Mouse (Mus musculus): ENCODE data around the gene Lrrc10b. TPM values are rescaled to one million over a fixed set of nuclear protein-coding genes. Genes with fewer than 3 reads are reported as not detected.

Lrrc10b gene
- polyA plus RNA-seq, 1 experiment from 2014 or later, result 0.91 TPM

GRCm38 (mm10) chr19:10454718-10455436, 2.4 kb downstream of the Lrrc10b start:
- Histone ChIP-seq H3K4me1 (ENCODE audit: control insufficient read depth, insufficient read depth, low read length) (peaks cover 16% of the 10 kb centered on the region; the same call in 1 of the 2 replicates), H3K27me3 (ENCODE audit: control insufficient read depth, insufficient read depth, low read length) (peaks cover 51% of the 10 kb centered on the region), H3K4me2 (replicated peaks; ENCODE audit: low read depth, low read length) (no peak overlapping the region), H3K9ac (ENCODE audit: low read depth, low read length) (no peak overlapping the region), H3K27ac (ENCODE audit: low read depth, low read length) (no peak overlapping the region), H3K36me3 (ENCODE audit: control insufficient read depth, insufficient read depth, low read length) (no peaks in the 10 kb centered on the region), H3K9me3 (ENCODE audit: control insufficient read depth, low read length) (no peaks in the 10 kb centered on the region), H3K4me3 (ENCODE audit: low read length) (no peak overlapping the region)
- no peak for ATAC-seq (ENCODE audit: low FRiP score, low TSS enrichment)
- WGBS, result 48% methylated on average over 4 of the region's 4 CpGs

- H3K9ac ChIP-seq (ENCODE audit: low read depth, low read length), result no peak overlapping the region
- H3K27ac ChIP-seq (ENCODE audit: low read depth, low read length), result no peak overlapping the region
- no peak overlapping the region for H3K4me2 ChIP-seq (replicated peaks; ENCODE audit: low read depth, low read length)
- H3K4me3 ChIP-seq (ENCODE audit: low read length), result no peak overlapping the region
- H3K9me3 ChIP-seq (ENCODE audit: control insufficient read depth, low read length), result no peaks in the 10 kb centered on the region
- H3K27me3 ChIP-seq (ENCODE audit: control insufficient read depth, insufficient read depth, low read length), result peaks cover 7% of the 10 kb centered on the region
- H3K4me1 ChIP-seq (ENCODE audit: control insufficient read depth, insufficient read depth, low read length), result no peaks in the 10 kb centered on the region
- peak; percentile 85 for ATAC-seq (ENCODE audit: low FRiP score, low TSS enrichment)
- no peaks in the 10 kb centered on the region for H3K36me3 ChIP-seq (ENCODE audit: control insufficient read depth, insufficient read depth, low read length)
- whole genome bisulfite sequencing, result 11% methylated on average over 3 of the region's 3 CpGs
These were observed 7.6 kb downstream of the Lrrc10b start for GRCm38 (mm10) chr19:10449708-10450107.

- ATAC-seq (ENCODE audit: low FRiP score, low TSS enrichment), result peak; percentile 47
- no peak overlapping the region for H3K9ac ChIP-seq (ENCODE audit: low read depth, low read length)
- 61% methylated on average over 6 of the region's 6 CpGs for WGBS
These were observed 8.1 kb downstream of the Lrrc10b start for GRCm38 (mm10) chr19:10449190-10449589.

DNA sequence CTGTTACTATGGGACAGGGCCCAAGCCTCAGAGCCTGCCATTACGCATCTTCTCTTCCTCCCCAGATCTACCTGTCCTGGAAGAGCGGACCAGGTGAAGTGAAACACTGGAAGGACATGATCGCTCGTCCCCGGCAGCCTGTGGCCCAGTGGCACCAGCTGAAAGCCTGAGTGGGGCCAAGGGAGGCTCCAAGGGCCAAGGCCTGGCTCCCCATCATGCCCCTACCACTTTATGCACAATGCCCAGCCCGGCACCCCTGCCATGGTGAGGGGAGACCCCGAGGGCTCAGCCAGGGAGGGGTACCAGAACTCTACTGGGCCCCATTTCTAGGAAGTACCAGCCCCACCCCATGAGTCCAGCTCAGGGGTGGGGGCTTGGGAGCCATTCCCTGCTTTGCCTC, 9.0 kb downstream of the Lrrc10b start:
- ATAC-seq (ENCODE audit: low FRiP score, low TSS enrichment), result no peak
- Histone ChIP-seq H3K27me3 (ENCODE audit: control insufficient read depth, insufficient read depth, low read length) (peaks cover 5% of the 10 kb centered on the region; the same call in 1 of the 2 replicates), H3K9ac (ENCODE audit: low read depth, low read length) (no peak overlapping the region), H3K4me2 (replicated peaks; ENCODE audit: low read depth, low read length) (no peak overlapping the region), H3K4me3 (ENCODE audit: low read length) (no peak overlapping the region), H3K27ac (ENCODE audit: low read depth, low read length) (no peak overlapping the region), H3K36me3 (ENCODE audit: control insufficient read depth, insufficient read depth, low read length) (no peaks in the 10 kb centered on the region), H3K9me3 (ENCODE audit: control insufficient read depth, low read length) (no peaks in the 10 kb centered on the region), H3K4me1 (ENCODE audit: control insufficient read depth, insufficient read depth, low read length) (no peaks in the 10 kb centered on the region)
- 94% methylated on average over 7 of the region's 7 CpGs for WGBS

More at GRCm38 (mm10) chr19:10449190-10449589, 8.1 kb downstream of the Lrrc10b start:
- Histone ChIP-seq H3K36me3 (ENCODE audit: control insufficient read depth, insufficient read depth, low read length) (no peaks in the 10 kb centered on the region), H3K27ac (ENCODE audit: low read depth, low read length) (no peak overlapping the region), H3K4me1 (ENCODE audit: control insufficient read depth, insufficient read depth, low read length) (no peaks in the 10 kb centered on the region), H3K27me3 (ENCODE audit: control insufficient read depth, insufficient read depth, low read length) (peaks cover 7% of the 10 kb centered on the region), H3K4me3 (ENCODE audit: low read length) (no peak overlapping the region), H3K9me3 (ENCODE audit: control insufficient read depth, low read length) (no peaks in the 10 kb centered on the region), H3K4me2 (replicated peaks; ENCODE audit: low read depth, low read length) (no peak overlapping the region)

DNA sequence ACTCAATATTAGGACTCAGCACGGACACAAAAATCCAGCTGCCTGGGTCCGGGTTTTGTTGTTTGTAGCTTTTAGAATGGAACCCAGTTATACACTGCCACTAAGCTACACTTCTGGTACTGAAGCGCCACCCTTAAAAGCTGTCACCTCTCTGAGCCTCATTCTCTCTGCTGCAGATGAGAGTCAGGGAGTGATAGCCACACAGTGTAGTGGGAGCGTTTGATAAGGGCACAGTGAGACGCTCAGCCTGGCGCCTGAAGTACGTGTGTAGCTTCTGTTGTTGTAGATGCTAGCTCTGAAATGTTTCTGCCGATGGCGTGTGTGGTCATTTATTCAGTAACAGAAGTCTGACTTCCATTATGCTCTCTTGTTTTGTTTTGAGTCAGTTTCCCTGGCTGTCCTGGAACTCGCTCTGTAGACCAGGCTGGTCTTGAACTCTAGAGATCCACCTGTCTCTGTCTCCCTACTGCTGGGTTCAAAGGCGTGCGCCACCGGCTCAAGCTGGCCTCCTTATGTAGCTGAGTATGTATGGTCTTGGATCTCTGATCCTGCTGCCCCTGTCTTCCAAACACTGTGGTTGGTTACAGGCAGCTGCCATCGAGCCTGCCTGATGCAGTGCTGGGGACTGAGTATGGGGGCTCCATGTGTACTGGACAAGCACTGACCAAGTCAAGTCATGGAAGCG, 12.4 kb downstream of the Lrrc10b start:
- no peak overlapping the region for H3K4me3 ChIP-seq (ENCODE audit: low read length)
- H3K4me2 ChIP-seq (replicated peaks; ENCODE audit: low read depth, low read length), result no peak overlapping the region
- no peak for ATAC-seq (ENCODE audit: low FRiP score, low TSS enrichment)
- H3K36me3 ChIP-seq (ENCODE audit: control insufficient read depth, insufficient read depth, low read length), result 0 out of 2 replicates have a peak, but pooled peaks cover 2% of the 10 kb centered on the region
- H3K9ac ChIP-seq (ENCODE audit: low read depth, low read length), result no peak overlapping the region
- H3K9me3 ChIP-seq (ENCODE audit: control insufficient read depth, low read length), result no peaks in the 10 kb centered on the region
- H3K27ac ChIP-seq (ENCODE audit: low read depth, low read length), result no peak overlapping the region
- 91% methylated on average over 15 of the region's 15 CpGs for WGBS
- H3K4me1 ChIP-seq (ENCODE audit: control insufficient read depth, insufficient read depth, low read length), result no peaks in the 10 kb centered on the region
- no peaks in the 10 kb centered on the region for H3K27me3 ChIP-seq (ENCODE audit: control insufficient read depth, insufficient read depth, low read length)

DNA sequence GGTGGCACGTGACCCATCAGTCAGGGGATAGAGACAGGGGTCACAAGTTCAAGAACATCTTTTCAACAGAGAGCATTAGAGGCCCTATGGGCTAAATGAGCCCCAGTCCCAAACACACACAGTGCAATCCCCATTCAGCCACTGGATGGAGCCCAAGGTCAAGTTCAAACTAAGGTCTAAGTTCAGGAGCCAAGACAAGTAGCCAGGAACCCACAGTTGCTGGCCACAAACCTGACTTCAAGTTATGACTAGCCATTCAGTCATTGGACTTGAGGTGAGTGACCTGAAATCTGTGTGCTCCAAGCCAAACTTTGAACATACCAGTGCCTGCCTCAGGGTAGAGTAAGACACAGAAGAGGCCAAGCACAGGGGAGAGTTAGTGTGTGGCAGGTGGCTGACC, 19.8 kb downstream of the Lrrc10b start:
- Histone ChIP-seq H3K27ac (ENCODE audit: low read depth, low read length) (no peak overlapping the region), H3K4me1 (ENCODE audit: control insufficient read depth, insufficient read depth, low read length) (no peaks in the 10 kb centered on the region), H3K9me3 (ENCODE audit: control insufficient read depth, low read length) (no peaks in the 10 kb centered on the region), H3K4me3 (ENCODE audit: low read length) (no peak overlapping the region), H3K4me2 (replicated peaks; ENCODE audit: low read depth, low read length) (no peak overlapping the region), H3K36me3 (ENCODE audit: control insufficient read depth, insufficient read depth, low read length) (no peaks in the 10 kb centered on the region), H3K27me3 (ENCODE audit: control insufficient read depth, insufficient read depth, low read length) (peaks cover 3% of the 10 kb centered on the region; the same call in 1 of the 2 replicates), H3K9ac (ENCODE audit: low read depth, low read length) (no peak overlapping the region)
- no peak for ATAC-seq (ENCODE audit: low FRiP score, low TSS enrichment)
- WGBS, result 67% methylated on average over 1 of the region's 1 CpGs

GRCm38 (mm10) chr19:10436726-10437125, 20.5 kb downstream of the Lrrc10b start:
- ATAC-seq (ENCODE audit: low FRiP score, low TSS enrichment), result no peak
- H3K36me3 ChIP-seq (ENCODE audit: control insufficient read depth, insufficient read depth, low read length), result no peaks in the 10 kb centered on the region
- no peak overlapping the region for H3K4me2 ChIP-seq (replicated peaks; ENCODE audit: low read depth, low read length)
- WGBS, result 38% methylated on average over 1 of the region's 1 CpGs
- H3K9ac ChIP-seq (ENCODE audit: low read depth, low read length), result no peak overlapping the region
- no peaks in the 10 kb centered on the region for H3K4me1 ChIP-seq (ENCODE audit: control insufficient read depth, insufficient read depth, low read length)
- no peak overlapping the region for H3K4me3 ChIP-seq (ENCODE audit: low read length)
- peaks cover 3% of the 10 kb centered on the region; the same call in 1 of the 2 replicates for H3K27me3 ChIP-seq (ENCODE audit: control insufficient read depth, insufficient read depth, low read length)
- H3K27ac ChIP-seq (ENCODE audit: low read depth, low read length), result no peak overlapping the region
- no peaks in the 10 kb centered on the region for H3K9me3 ChIP-seq (ENCODE audit: control insufficient read depth, low read length)

DNA sequence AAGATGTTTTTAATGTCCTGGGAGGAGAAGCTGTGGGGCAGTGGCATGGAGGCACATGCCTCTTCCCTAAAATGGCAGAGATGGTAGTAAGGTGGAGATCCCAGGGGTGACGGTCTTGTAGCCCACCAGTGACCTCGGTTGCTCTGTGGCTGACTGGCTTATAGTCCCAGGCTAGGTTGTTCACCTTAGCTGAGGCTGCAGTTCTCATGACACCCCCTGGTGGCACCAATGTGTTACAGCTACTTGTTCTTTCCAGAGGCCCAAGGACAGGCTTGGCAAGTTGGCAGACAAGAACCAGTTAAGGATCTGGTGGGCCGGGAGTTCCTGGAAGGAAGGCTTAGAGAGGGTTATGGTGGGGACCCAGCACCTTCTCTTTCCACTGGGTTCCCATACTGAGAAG, 21.4 kb downstream of the Lrrc10b start:
- Histone ChIP-seq H3K27me3 (ENCODE audit: control insufficient read depth, insufficient read depth, low read length) (peaks cover 3% of the 10 kb centered on the region; the same call in 1 of the 2 replicates), H3K9me3 (ENCODE audit: control insufficient read depth, low read length) (no peaks in the 10 kb centered on the region), H3K27ac (ENCODE audit: low read depth, low read length) (no peak overlapping the region), H3K4me1 (ENCODE audit: control insufficient read depth, insufficient read depth, low read length) (no peaks in the 10 kb centered on the region; the same call in 1 of the 2 replicates), H3K36me3 (ENCODE audit: control insufficient read depth, insufficient read depth, low read length) (no peaks in the 10 kb centered on the region), H3K4me3 (ENCODE audit: low read length) (no peak overlapping the region), H3K9ac (ENCODE audit: low read depth, low read length) (no peak overlapping the region), H3K4me2 (replicated peaks; ENCODE audit: low read depth, low read length) (no peak overlapping the region)
- 36% methylated on average over 3 of the region's 3 CpGs for WGBS
- no peak for ATAC-seq (ENCODE audit: low FRiP score, low TSS enrichment)

DNA sequence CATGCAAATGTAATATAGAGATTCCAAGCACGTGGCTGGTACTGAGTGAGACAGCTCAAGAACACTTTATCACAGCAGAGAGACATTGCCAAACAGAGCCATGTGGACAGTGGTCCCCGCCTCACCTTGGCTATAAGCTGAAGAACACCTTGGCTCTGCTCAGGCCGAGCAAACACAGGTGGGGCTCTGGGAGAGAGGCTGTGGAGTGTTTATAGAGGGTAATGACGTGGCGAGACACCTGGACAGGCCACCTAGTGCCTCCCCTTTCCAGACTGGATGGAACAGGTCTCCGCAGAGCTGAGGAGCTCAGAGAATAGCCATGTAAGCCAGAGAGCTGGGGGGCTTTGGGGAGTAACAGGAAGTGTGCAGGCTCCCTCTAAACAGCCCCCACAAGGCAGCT, 22.3 kb downstream of the Lrrc10b start:
- H3K36me3 ChIP-seq (ENCODE audit: control insufficient read depth, insufficient read depth, low read length), result no peaks in the 10 kb centered on the region
- no peak for ATAC-seq (ENCODE audit: low FRiP score, low TSS enrichment)
- H3K9ac ChIP-seq (ENCODE audit: low read depth, low read length), result no peak overlapping the region
- H3K27me3 ChIP-seq (ENCODE audit: control insufficient read depth, insufficient read depth, low read length), result peaks cover 3% of the 10 kb centered on the region; the same call in 1 of the 2 replicates
- H3K4me1 ChIP-seq (ENCODE audit: control insufficient read depth, insufficient read depth, low read length), result no peaks in the 10 kb centered on the region; the same call in 1 of the 2 replicates
- no peak overlapping the region for H3K4me3 ChIP-seq (ENCODE audit: low read length)
- H3K4me2 ChIP-seq (replicated peaks; ENCODE audit: low read depth, low read length), result no peak overlapping the region
- H3K27ac ChIP-seq (ENCODE audit: low read depth, low read length), result no peak overlapping the region
- H3K9me3 ChIP-seq (ENCODE audit: control insufficient read depth, low read length), result no peaks in the 10 kb centered on the region
- WGBS, result 69% methylated on average over 6 of the region's 6 CpGs
